Mouse (Mus musculus) intestine, embryonic 16.5 days (tissue): ENCODE results near the gene Klk9. TPM values are rescaled to one million over a fixed set of nuclear protein-coding genes. Genes with fewer than 3 reads are reported as not detected.

Experiments used
- ATAC-seq: fragments of 200-750 bp; cut with Nextera tagmentation; 2 replicates; pipeline ENCODE4 v1.8.0; 2017; ENCODE audit warnings: moderate TSS enrichment, moderate library complexity
- H3K27ac ChIP-seq: fragments of 300-500 bp; sonication (generic); 2 replicates; pipeline ENCODE4 v1.5.1; 2014; ENCODE audit warnings: mild to moderate bottlenecking, low read length
- H3K27me3 ChIP-seq: fragments of 300-500 bp; sonication (generic); replicated peaks from 2 replicates; pipeline ENCODE4 v1.6.1; 2014; ENCODE audit warnings: low read length, control low read depth, mixed read lengths; ENCODE audit not compliant: control insufficient read depth, insufficient read depth
- H3K36me3 ChIP-seq: fragments of 300-500 bp; sonication (generic); 2 replicates; pipeline ENCODE4 v1.6.1; 2014; ENCODE audit warnings: low read length, control low read depth; ENCODE audit not compliant: control insufficient read depth, insufficient read depth
- H3K4me1 ChIP-seq: fragments of 300-500 bp; sonication (generic); 2 replicates; pipeline ENCODE4 v1.6.1; 2014; ENCODE audit warnings: low read length, control low read depth, mixed read lengths; ENCODE audit not compliant: control insufficient read depth, insufficient read depth
- H3K4me2 ChIP-seq: fragments of 300-500 bp; sonication (generic); 2 replicates; pipeline ENCODE4 v1.6.1; 2014; ENCODE audit warnings: low read depth, low read length, control low read depth
- H3K4me3 ChIP-seq: fragments of 300-500 bp; sonication (generic); 2 replicates; pipeline ENCODE4 v1.5.1; 2014; ENCODE audit warnings: mild to moderate bottlenecking, low read length
- H3K9ac ChIP-seq: fragments of 300-500 bp; sonication (generic); 2 replicates; pipeline ENCODE4 v1.6.1; 2014; ENCODE audit warnings: low read depth, low read length
- H3K9me3 ChIP-seq: fragments of 300-500 bp; sonication (generic); 2 replicates; pipeline ENCODE4 v1.6.1; 2016; ENCODE audit warnings: low read length, control low read depth; ENCODE audit not compliant: control insufficient read depth
- WGBS: fragments of 180-500 bp; shearing (Covaris S2); extraction: QIAGEN DNeasy Blood & Tissue Kit; methylation state at CpG from one replicate; pipeline ENCODE4 v1.1.7; 2014; 5-methylcytosine and 5-hydroxymethylcytosine counted together
- polyA plus RNA-seq: library from polyadenylated mRNA; unstranded; fragments of >200 nt; fragmentation: Nextera tagmentation; extraction: Ambion mirVana; gene quantifications from 2 replicates; pipeline ENCODE4 v1.2.1, GENCODE M21; 2015

Gene Klk9
- polyA plus RNA-seq: 0.15 TPM in 1 of 2 replicates, not detected in the other

DNA sequence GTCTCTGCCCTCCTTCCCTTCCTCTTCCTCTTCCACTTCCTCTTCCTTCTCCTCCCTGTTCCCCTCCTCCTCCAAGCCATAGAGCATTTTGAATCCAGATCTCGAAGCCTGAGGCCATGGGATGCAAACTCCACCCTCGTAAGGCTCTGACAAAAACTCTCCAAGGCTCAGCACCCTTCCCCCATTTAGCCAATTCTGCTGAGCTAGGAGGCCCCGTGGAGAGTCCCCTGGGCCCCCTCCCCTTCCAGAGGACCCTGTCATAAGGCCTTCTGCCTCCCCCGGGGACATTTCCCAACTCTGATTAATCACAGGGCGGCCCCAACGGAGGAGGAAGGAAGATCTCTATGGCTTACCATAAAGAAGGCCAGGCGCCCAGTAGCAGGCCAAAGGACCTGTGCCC, at the start of gene Klk9:
Gene Klk9, plus strand, starts transcription at position 301 of the 400 bp plus-strand sequence.
- H3K4me1 ChIP-seq: peaks cover 4% of the 10 kb centered on the region
- H3K27ac ChIP-seq: no peak within 1 kb of the TSS

DNA sequence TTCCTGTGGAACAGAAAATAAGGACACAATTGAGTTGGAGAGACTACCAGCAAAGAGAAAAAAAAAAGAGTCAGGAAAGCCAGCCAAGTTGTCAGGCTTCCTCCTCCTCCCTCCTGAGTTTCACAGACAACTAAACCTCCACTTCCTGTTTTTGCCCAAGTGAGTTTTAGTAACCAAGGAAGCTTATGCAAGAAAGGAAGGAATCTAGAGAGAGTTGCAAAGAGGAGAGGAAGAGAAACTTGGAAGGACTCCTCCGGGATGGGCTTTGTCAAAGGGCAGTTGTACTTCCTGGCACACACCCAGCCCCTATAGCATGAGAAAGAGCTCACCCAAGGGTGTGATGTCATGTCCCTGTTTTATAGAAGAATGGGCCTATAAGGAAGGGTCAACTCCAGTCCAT, 43.9 kb upstream of the Klk9 start:
- 51% methylated on average over 1 of the region's 1 CpGs for WGBS
- Histone ChIP-seq H3K4me3 (no peak overlapping the region), H3K36me3 (no peaks in the 10 kb centered on the region), H3K9ac (no peak overlapping the region), H3K27me3 (no peaks in the 10 kb centered on the region), H3K9me3 (no peaks in the 10 kb centered on the region), H3K4me1 (no peaks in the 10 kb centered on the region), H3K4me2 (no peak overlapping the region), H3K27ac (no peak overlapping the region)
- ATAC-seq: no peak

More for the DNA sequence above, at the start of gene Klk9:
- H3K9ac ChIP-seq: no peak within 1 kb of the TSS
- ATAC-seq: no peak
- H3K36me3 ChIP-seq: no peaks in the 10 kb centered on the region
- no peak within 1 kb of the TSS for H3K4me2 ChIP-seq
- no peak within 1 kb of the TSS for H3K4me3 ChIP-seq
- 74% methylated on average over 7 of the region's 7 CpGs for WGBS
- 0 out of 2 replicates have a peak, but pooled peaks cover 3% of the 10 kb centered on the region for H3K27me3 ChIP-seq
- H3K9me3 ChIP-seq: no peaks in the 10 kb centered on the region

DNA sequence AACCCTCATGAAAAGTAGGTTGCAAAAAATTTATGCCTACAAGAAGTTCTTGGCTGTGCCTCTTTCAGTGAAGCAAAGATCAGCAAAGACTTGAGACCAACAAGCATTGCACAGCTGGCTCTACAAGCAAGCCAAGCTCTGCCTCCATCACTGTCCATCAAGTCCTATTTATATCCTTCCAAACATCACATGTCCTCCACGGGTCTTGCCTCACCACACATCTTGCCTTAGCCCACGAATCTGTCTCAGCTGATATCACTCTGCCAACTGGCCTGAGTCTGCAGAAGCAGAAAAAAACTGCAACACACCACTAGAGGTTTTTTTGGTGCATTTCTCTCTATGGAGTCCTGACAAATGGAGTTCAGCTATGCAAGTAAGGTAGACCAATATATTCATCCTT, 38.9 kb upstream of the Klk9 start:
- H3K9ac ChIP-seq: no peak overlapping the region
- 63% methylated on average over 2 of the region's 2 CpGs for WGBS
- ATAC-seq: no peak

DNA sequence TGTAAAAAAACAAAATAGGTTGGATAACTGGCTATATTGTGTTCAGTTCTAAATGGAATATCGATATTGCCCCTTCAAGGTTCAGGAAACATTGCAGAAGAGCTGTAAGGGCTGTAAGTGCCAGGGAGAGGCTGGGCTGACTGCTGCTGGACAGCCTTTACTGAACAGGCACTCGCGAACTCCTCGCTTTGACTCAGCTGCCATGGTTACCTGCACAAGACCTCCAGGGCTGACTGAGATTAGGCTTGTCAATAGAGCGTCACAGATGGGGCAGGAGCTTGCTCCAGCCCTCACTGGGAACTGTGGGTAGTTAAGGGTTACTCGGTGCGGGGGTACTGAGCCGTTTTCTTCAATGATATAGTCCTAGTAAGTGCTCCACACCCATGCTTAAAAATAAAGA, 25.2 kb upstream of the Klk9 start:
- Histone ChIP-seq H3K36me3 (no peaks in the 10 kb centered on the region), H3K27me3 (no peaks in the 10 kb centered on the region), H3K4me1 (no peaks in the 10 kb centered on the region), H3K4me2 (no peak overlapping the region), H3K9ac (no peak overlapping the region), H3K27ac (no peak overlapping the region), H3K4me3 (no peak overlapping the region), H3K9me3 (no peaks in the 10 kb centered on the region)
- ATAC-seq: no peak
- WGBS: 34% methylated on average over 8 of the region's 8 CpGs

More for the DNA sequence above, 38.9 kb upstream of the Klk9 start:
- H3K4me1 ChIP-seq: no peaks in the 10 kb centered on the region
- no peak overlapping the region for H3K27ac ChIP-seq
- no peaks in the 10 kb centered on the region for H3K27me3 ChIP-seq
- H3K4me2 ChIP-seq: no peak overlapping the region
- no peaks in the 10 kb centered on the region for H3K9me3 ChIP-seq
- H3K36me3 ChIP-seq: no peaks in the 10 kb centered on the region
- no peak overlapping the region for H3K4me3 ChIP-seq

DNA sequence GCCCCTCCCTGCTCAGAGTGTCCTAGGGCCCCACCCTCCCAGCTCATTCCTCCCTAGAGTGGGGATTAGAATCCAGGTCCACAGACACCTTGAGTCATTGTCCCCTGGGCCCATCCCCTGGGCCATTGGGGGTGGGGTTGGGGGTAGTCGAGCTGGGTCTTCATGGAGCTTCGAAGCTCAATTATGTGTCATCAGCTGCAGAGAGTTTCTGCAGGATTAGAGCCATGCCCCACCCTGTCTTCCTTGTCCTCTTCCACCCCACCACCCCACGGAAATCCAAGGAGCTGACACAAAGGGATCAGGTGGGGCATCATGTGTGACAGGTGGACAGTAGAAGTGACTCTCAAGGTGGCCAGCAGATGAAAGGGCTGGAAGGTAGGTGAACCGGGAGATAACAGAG, 23.1 kb upstream of the Klk9 start, which contains the start of gene Klk12:
Gene Klk12, plus strand, starts transcription at position 301 of the 400 bp plus-strand sequence.
- WGBS: 81% methylated on average over 4 of the region's 4 CpGs
- Histone ChIP-seq H3K9me3 (no peaks in the 10 kb centered on the region), H3K27me3 (no peaks in the 10 kb centered on the region), H3K4me3 (no peak within 1 kb of the TSS), H3K9ac (no peak within 1 kb of the TSS), H3K27ac (no peak within 1 kb of the TSS), H3K4me1 (no peaks in the 10 kb centered on the region), H3K36me3 (no peaks in the 10 kb centered on the region), H3K4me2 (no peak within 1 kb of the TSS)
- ATAC-seq: no peak

DNA sequence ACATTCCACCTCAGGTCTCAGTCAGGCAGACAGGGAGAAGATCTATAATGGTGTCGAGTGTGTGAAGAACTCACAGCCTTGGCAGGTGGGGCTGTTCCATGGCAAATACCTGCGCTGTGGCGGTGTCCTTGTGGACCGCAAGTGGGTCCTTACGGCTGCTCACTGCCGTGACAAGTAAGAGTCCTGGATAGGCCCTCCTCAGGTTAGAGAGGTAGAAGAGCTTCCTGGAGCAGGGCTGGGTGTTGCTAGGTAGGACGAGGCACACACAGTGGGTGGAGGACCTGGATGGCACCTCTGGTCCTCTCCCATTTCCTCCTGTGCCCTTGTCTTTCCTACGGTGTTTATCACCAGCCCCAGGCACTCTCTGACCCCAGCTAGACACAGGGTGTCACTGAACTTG, 22.1 kb upstream of the Klk9 start:
- 90% methylated on average over 8 of the region's 8 CpGs for WGBS
- Histone ChIP-seq H3K27me3 (no peaks in the 10 kb centered on the region), H3K27ac (no peak overlapping the region), H3K4me3 (no peak overlapping the region), H3K4me2 (no peak overlapping the region), H3K9me3 (no peaks in the 10 kb centered on the region), H3K4me1 (no peaks in the 10 kb centered on the region), H3K36me3 (no peaks in the 10 kb centered on the region), H3K9ac (no peak overlapping the region)
- ATAC-seq: no peak

DNA sequence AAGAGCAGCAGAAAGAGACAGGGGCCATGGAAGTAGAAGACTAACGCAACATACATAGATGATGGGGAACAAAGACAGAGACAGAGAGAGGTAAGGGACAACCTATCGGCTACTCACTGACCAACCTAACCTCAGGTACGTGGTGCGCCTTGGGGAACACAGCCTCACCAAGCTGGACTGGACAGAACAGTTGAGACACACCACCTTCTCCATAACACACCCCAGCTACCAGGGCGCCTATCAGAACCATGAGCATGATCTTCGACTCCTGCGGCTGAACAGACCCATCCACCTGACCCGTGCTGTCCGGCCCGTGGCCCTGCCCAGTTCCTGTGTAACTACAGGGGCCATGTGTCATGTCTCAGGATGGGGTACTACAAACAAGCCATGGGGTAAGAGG, 21.0 kb upstream of the Klk9 start:
- Histone ChIP-seq H3K4me3 (no peak overlapping the region), H3K36me3 (no peaks in the 10 kb centered on the region), H3K27ac (no peak overlapping the region), H3K9me3 (no peaks in the 10 kb centered on the region), H3K9ac (no peak overlapping the region), H3K4me2 (no peak overlapping the region), H3K4me1 (peaks cover 1% of the 10 kb centered on the region), H3K27me3 (no peaks in the 10 kb centered on the region)
- WGBS: 97% methylated on average over 10 of the region's 10 CpGs
- no peak for ATAC-seq

DNA sequence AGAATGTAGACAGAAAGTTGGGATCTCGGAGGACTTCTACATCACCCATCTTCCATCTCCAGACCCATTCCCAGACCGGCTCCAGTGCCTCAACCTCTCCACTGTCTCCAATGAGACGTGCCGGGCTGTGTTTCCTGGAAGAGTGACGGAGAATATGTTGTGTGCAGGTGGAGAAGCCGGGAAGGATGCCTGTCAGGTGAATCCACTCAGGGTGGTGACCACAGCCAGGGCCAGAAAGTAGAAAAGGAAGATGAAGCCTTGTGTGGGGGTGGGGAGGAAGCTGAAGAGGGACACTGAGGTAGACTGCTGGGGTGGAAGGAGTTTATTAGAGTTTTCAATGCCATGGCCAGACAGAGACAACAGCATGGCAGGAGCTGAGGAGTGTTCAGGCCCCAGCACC, 19.8 kb upstream of the Klk9 start:
- Histone ChIP-seq H3K27me3 (no peaks in the 10 kb centered on the region), H3K4me3 (no peak overlapping the region), H3K9ac (no peak overlapping the region), H3K4me1 (peaks cover 2% of the 10 kb centered on the region), H3K27ac (no peak overlapping the region), H3K36me3 (no peaks in the 10 kb centered on the region), H3K4me2 (no peak overlapping the region), H3K9me3 (no peaks in the 10 kb centered on the region)
- WGBS: 98% methylated on average over 6 of the region's 6 CpGs
- ATAC-seq: no peak

DNA sequence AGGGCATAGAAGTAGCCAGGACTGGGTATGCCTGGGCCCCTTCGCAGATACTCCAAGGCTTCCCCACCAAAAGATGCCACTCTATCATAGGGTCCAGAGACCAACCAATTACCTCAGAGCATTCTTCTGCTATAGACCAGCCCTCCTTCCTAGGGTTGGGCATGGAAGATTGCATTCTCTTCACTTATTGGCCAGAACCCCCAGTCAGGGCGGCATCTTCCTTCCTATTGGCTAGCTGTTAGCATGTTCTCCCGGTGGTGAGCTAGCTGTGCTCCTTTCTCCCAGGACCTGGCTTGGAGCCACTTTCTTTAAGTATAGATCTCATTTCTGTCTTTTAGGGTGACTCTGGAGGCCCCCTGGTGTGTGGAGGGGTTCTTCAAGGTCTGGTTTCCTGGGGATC, 18.8 kb upstream of the Klk9 start:
- Histone ChIP-seq H3K9me3 (no peaks in the 10 kb centered on the region), H3K27ac (no peak overlapping the region), H3K27me3 (no peaks in the 10 kb centered on the region), H3K4me2 (no peak overlapping the region), H3K36me3 (no peaks in the 10 kb centered on the region), H3K9ac (no peak overlapping the region), H3K4me3 (no peak overlapping the region), H3K4me1 (peaks cover 2% of the 10 kb centered on the region)
- 81% methylated on average over 3 of the region's 3 CpGs for WGBS
- no peak for ATAC-seq

DNA sequence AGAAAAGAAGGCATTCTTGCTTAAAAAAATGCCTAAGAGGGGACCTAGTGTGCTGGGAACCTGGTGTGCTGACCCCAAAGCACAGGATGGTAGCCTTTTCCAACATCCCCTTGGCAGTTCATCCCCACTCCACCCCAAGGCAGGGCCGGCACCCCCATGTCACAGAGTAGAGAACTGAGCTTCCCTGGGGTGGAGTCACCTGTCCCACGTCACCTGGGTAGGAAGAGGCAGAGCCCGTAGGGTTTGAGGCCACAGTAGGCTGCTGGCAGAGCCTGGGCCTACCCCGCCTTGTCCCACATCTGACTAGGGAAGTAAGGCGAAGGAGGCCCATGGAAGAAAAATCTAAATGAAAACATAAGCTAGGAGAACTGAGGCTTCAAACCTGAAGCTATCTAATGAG, 17.3 kb upstream of the Klk9 start, which contains the start of gene Klk11:
Gene Klk11, plus strand, starts transcription at position 241 of the 400 bp plus-strand sequence.
- no peak for ATAC-seq
- Histone ChIP-seq H3K36me3 (no peaks in the 10 kb centered on the region), H3K27me3 (no peaks in the 10 kb centered on the region), H3K27ac (no peak within 1 kb of the TSS), H3K9me3 (no peaks in the 10 kb centered on the region), H3K9ac (no peak within 1 kb of the TSS), H3K4me3 (no peak within 1 kb of the TSS), H3K4me1 (peaks cover 2% of the 10 kb centered on the region), H3K4me2 (no peak within 1 kb of the TSS)
- 93% methylated on average over 5 of the region's 5 CpGs for WGBS
